Mouse (Mus musculus): ENCODE data around the gene Zc2hc1c. TPM values are rescaled to one million over a fixed set of nuclear protein-coding genes. Genes with fewer than 3 reads are reported as not detected.

Gene Zc2hc1c
- polyA plus RNA-seq, 1 experiment, result 0.75 TPM

- Histone ChIP-seq H3ac (ENCODE audit: control insufficient read depth, insufficient read length, low read depth) (no peak overlapping the region), H3K79me2 (ENCODE audit: control insufficient read depth, insufficient read depth) (no peaks in the 10 kb centered on the region), H3K79me3 (ENCODE audit: low read depth) (no peaks in the 10 kb centered on the region), H3K4me3 (ENCODE audit: insufficient read depth, poor library complexity, severe bottlenecking) (no peak overlapping the region), H3K36me3 (ENCODE audit: control insufficient read depth, insufficient read depth) (no peaks in the 10 kb centered on the region), H3K27me3 (ENCODE audit: control insufficient read depth, insufficient read depth, insufficient read length) (no peaks in the 10 kb centered on the region)
- TF ChIP-seq MAX (IDR thresholded peaks at IDR 0.05) (no peak), CTCF (IDR thresholded peaks at IDR 0.05; ENCODE audit: control insufficient read depth, insufficient read depth, insufficient read length) (no peak), USF1 (IDR thresholded peaks at IDR 0.05; ENCODE audit: low read depth) (no peak)
Measured at GRCm38 (mm10) chr12:85292288-85292687, 3.9 kb downstream of the Zc2hc1c start.

DNA sequence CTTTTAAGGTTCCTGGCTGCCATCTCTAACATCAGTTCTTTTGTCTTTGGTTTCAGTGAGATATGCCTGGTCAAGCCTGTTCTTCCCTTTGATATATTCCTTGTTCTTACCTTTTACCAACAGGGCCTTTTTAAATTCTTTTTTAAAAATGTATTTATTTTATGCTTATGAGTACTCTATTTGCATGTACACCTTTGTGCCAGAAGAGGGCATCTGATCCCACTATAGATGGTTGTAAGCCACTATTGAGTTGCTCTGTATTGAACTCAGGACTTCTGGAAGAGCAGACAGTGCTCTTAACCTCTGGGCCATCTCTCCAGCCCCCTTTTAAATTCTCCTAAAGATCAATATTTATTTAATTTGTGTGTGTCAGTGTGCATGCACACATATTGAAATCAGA is 4.5 kb downstream of the Zc2hc1c start:
- no peaks in the 10 kb centered on the region for H3K79me3 ChIP-seq (ENCODE audit: low read depth)
- no peak for TF ChIP-seq CEBPB (IDR thresholded peaks at IDR 0.05; ENCODE audit: low read depth)
- TF ChIP-seq MYOG (IDR thresholded peaks at IDR 0.05; ENCODE audit: control insufficient read depth, extremely low read depth, insufficient read length), result no peak
- TF ChIP-seq USF1 (IDR thresholded peaks at IDR 0.05; ENCODE audit: low read depth), result no peak
- no peak for TF ChIP-seq MAX (IDR thresholded peaks at IDR 0.05)
- no peak for TF ChIP-seq FOSL1 (IDR thresholded peaks at IDR 0.05; ENCODE audit: insufficient read depth, low read length, poor library complexity, severe bottlenecking)
- no peak for TF ChIP-seq MYOD1 (IDR thresholded peaks at IDR 0.05; ENCODE audit: control insufficient read depth, insufficient read length, low read depth)
- no peak for TF ChIP-seq CTCF (IDR thresholded peaks at IDR 0.05; ENCODE audit: control insufficient read depth, insufficient read depth, insufficient read length)
- H3K27me3 ChIP-seq (ENCODE audit: control insufficient read depth, insufficient read depth, insufficient read length), result no peaks in the 10 kb centered on the region
- H3K4me3 ChIP-seq (ENCODE audit: insufficient read depth, poor library complexity, severe bottlenecking), result no peak overlapping the region
- H3ac ChIP-seq (ENCODE audit: control insufficient read depth, insufficient read length, low read depth), result no peak overlapping the region
- H3K36me3 ChIP-seq (ENCODE audit: control insufficient read depth, insufficient read depth), result no peaks in the 10 kb centered on the region
- H3K79me2 ChIP-seq (ENCODE audit: control insufficient read depth, insufficient read depth), result no peaks in the 10 kb centered on the region

- Histone ChIP-seq H3ac (ENCODE audit: control insufficient read depth, insufficient read length, low read depth) (no peak overlapping the region), H3K4me3 (ENCODE audit: insufficient read depth, poor library complexity, severe bottlenecking) (no peak overlapping the region), H3K36me3 (ENCODE audit: control insufficient read depth, insufficient read depth) (peaks cover 15% of the 10 kb centered on the region), H3K79me3 (ENCODE audit: low read depth) (no peaks in the 10 kb centered on the region), H3K27me3 (ENCODE audit: control insufficient read depth, insufficient read depth, insufficient read length) (no peaks in the 10 kb centered on the region), H3K79me2 (ENCODE audit: control insufficient read depth, insufficient read depth) (no peaks in the 10 kb centered on the region)
- TF ChIP-seq MYOD1 (IDR thresholded peaks at IDR 0.05; ENCODE audit: control insufficient read depth, insufficient read length, low read depth), result no peak
- no peak for TF ChIP-seq MYOG (IDR thresholded peaks at IDR 0.05; ENCODE audit: control insufficient read depth, extremely low read depth, insufficient read length)
- TF ChIP-seq MAX (IDR thresholded peaks at IDR 0.05), result no peak
- no peak for TF ChIP-seq FOSL1 (IDR thresholded peaks at IDR 0.05; ENCODE audit: insufficient read depth, low read length, poor library complexity, severe bottlenecking)
- no peak for TF ChIP-seq CTCF (IDR thresholded peaks at IDR 0.05; ENCODE audit: control insufficient read depth, insufficient read depth, insufficient read length)
- TF ChIP-seq USF1 (IDR thresholded peaks at IDR 0.05; ENCODE audit: low read depth), result no peak
- no peak for TF ChIP-seq CEBPB (IDR thresholded peaks at IDR 0.05; ENCODE audit: low read depth)
Measured at GRCm38 (mm10) chr12:85295506-85295905, 7.1 kb downstream of the Zc2hc1c start.

DNA sequence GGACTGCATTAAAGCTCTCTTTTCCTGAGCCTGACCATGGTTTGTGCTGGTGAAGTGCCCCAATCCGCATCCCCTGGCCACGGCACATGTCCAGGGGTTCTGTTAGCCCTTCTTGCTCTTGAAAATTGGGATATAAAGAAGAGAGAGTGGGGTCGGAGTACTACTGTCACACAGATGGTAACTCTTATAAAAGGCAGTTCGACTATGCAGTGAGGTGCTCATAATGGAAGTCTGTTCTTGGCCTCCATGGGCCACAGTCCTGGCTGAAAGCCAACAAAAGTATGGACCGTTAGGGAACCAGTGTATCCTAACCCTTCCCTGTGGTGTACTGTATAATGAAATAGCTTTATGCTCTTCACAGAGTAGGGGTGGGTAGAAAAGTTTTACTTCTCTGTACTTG is 8.5 kb downstream of the Zc2hc1c start:
- Histone ChIP-seq H3K36me3 (ENCODE audit: control insufficient read depth, insufficient read depth) (peaks cover 29% of the 10 kb centered on the region), H3K4me3 (ENCODE audit: insufficient read depth, poor library complexity, severe bottlenecking) (no peak overlapping the region), H3K79me2 (ENCODE audit: control insufficient read depth, insufficient read depth) (no peaks in the 10 kb centered on the region), H3K79me3 (ENCODE audit: low read depth) (no peaks in the 10 kb centered on the region), H3K27me3 (ENCODE audit: control insufficient read depth, insufficient read depth, insufficient read length) (no peaks in the 10 kb centered on the region), H3ac (ENCODE audit: control insufficient read depth, insufficient read length, low read depth) (no peak overlapping the region)
- TF ChIP-seq MAX (IDR thresholded peaks at IDR 0.05) (no peak), MYOG (IDR thresholded peaks at IDR 0.05; ENCODE audit: control insufficient read depth, extremely low read depth, insufficient read length) (no peak), CEBPB (IDR thresholded peaks at IDR 0.05; ENCODE audit: low read depth) (no peak), FOSL1 (IDR thresholded peaks at IDR 0.05; ENCODE audit: insufficient read depth, low read length, poor library complexity, severe bottlenecking) (no peak), MYOD1 (IDR thresholded peaks at IDR 0.05; ENCODE audit: control insufficient read depth, insufficient read length, low read depth) (no peak), CTCF (IDR thresholded peaks at IDR 0.05; ENCODE audit: control insufficient read depth, insufficient read depth, insufficient read length) (no peak), USF1 (IDR thresholded peaks at IDR 0.05; ENCODE audit: low read depth) (no peak)

DNA sequence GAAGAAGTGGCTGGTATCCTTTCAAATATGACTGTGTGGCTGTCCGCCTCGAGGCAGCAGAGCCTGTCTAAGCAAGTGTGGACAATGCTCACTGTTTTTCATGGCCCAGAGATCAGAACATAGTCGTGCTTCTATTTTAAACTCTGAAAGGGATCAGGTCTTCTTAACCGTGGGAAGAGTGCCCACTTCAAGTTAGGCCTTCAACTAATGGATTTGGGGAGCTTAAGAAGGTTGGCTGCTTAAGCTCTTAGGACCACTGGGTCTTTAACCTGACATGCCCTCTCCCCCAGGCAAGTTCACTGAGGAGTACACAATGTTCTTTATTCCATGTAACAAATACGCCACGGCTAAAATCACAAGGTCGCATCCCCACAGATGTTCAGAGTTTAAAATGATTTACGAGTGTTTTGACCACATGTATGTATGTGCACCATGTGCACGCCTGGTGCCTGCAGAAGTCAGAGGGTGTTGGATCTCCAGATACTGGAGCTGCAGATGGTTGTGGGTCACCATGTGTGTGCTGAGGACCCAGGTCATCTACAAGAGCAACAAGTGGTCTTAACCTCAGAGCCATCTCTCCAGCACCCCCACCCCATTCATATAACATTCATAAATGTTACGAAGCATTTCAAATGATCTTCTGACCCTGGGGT is 9.1 kb downstream of the Zc2hc1c start:
- Histone ChIP-seq H3K79me3 (ENCODE audit: low read depth) (no peaks in the 10 kb centered on the region), H3ac (ENCODE audit: control insufficient read depth, insufficient read length, low read depth) (no peak overlapping the region), H3K36me3 (ENCODE audit: control insufficient read depth, insufficient read depth) (peaks cover 34% of the 10 kb centered on the region), H3K79me2 (ENCODE audit: control insufficient read depth, insufficient read depth) (no peaks in the 10 kb centered on the region), H3K27me3 (ENCODE audit: control insufficient read depth, insufficient read depth, insufficient read length) (no peaks in the 10 kb centered on the region), H3K4me3 (ENCODE audit: insufficient read depth, poor library complexity, severe bottlenecking) (no peak overlapping the region)
- TF ChIP-seq FOSL1 (IDR thresholded peaks at IDR 0.05; ENCODE audit: insufficient read depth, low read length, poor library complexity, severe bottlenecking) (no peak), MYOD1 (IDR thresholded peaks at IDR 0.05; ENCODE audit: control insufficient read depth, insufficient read length, low read depth) (no peak), CTCF (IDR thresholded peaks at IDR 0.05; ENCODE audit: control insufficient read depth, insufficient read depth, insufficient read length) (no peak), USF1 (IDR thresholded peaks at IDR 0.05; ENCODE audit: low read depth) (no peak), MAX (IDR thresholded peaks at IDR 0.05) (no peak), MYOG (IDR thresholded peaks at IDR 0.05; ENCODE audit: control insufficient read depth, extremely low read depth, insufficient read length) (no peak), CEBPB (IDR thresholded peaks at IDR 0.05; ENCODE audit: low read depth) (no peak)

Measured in C2C12 (cell line).